Mouse (Mus musculus) frontal cortex, postnatal 14 days (tissue): Measurements from ENCODE around the gene Crls1.
A peak's percentile ranks its signal among the peaks of the same experiment; 100 is the strongest.

Experiments used
- DNase-seq, 2 experiments: peaks; one replicate each; pipeline ENCODE4 v3.0.0; 2022; ENCODE audit warnings: low spot score in 2 of 2

Gene Crls1

DNA sequence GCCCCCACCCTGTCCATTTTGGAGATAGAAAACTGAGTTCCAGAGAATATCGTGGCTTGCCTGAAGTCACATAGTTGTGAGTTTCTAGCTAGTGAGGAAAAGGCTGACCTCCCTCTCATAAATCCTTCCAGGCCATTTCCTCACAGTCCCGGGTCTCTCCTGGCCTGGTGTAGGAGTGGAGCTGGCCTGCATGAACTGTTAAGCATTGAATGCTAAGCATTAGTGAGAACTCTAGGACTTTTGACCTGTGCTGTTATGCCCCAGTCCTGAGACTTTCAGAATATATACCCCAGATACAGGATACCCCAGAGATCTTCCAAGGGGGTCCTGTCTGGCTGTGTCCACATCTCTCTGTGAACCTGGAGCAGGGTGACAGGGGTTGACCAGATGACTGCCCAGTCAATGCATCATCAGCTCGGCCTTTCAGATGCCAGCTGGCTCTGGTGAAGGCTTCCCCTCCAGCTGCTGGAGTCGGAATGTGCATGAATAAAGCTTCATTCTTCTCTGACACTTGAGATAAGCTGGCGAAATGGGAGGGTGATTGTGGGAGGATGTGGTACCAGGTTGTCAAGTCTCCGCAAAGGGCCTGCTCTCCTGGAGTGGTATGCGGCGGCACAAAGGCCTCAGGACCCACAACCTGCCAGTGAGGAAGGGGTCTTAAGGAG is 38.0 kb downstream of the Crls1 start:
- DNase-seq = no peak

- no peak for DNase-seq
Measured at GRCm38 (mm10) chr2:132885312-132885711, 38.8 kb downstream of the Crls1 start.

GRCm38 (mm10) chr2:132893826-132894225 is 47.4 kb downstream of the Crls1 start:
- DNase-seq = no peak

DNA sequence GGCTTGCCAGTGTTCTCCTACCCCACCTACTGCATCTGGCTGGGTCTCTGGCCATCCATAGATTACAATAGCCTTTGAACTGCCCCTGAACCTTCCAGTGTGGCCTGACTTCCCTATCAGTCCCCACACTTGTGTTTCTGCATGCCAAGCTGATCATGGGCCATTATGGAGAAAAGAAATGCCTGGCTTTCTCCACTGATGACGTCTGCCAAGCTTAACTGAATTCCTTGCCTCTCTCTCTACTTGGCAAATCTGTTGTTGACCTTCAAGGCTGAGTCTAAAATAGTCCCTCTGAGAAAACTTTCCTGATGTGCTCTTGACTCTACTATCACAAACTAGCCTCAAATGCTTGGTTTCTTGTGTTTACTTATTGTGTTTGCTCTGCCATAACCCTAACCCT is 51.7 kb downstream of the Crls1 start:
- no peak for DNase-seq

DNA sequence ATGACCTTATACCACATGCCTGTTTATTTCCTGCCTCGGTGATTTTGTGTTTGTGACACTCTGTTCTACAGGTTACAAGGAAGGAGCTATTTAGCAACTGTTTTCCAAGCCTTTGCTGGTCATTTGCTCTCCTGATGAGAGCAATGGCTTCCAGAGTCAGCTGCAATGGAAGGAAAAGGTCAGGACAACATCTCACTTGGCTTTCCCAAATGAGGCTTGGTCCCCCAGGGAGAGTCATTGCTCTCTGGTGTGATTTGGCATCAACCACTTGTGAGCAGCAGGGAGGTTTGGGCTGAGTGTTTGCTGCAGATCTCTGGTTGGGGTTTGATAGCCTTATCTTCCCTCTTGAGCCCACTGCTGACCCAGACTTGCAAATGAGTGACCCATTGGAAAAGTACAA is 54.1 kb downstream of the Crls1 start:
- no peak for DNase-seq

DNA sequence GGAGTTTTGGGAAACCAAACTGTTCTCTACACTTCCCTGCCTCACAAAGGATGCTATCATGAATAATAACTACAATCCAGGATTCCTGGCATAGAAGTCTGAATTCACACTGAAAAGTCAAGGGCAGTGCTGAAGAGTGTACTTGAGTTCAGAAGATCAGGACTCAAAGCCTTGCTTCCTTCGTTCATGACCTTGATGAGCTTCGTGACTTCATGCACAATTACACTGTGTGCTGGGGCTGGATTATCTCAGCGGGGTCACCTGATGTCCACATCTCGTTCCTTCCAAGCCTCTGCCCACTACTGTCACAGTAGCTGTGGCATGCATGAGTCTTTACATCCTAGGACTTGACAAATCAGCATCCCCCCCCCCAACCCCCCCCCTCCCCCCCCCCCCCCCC is 55.2 kb downstream of the Crls1 start:
- no peak for DNase-seq

DNA sequence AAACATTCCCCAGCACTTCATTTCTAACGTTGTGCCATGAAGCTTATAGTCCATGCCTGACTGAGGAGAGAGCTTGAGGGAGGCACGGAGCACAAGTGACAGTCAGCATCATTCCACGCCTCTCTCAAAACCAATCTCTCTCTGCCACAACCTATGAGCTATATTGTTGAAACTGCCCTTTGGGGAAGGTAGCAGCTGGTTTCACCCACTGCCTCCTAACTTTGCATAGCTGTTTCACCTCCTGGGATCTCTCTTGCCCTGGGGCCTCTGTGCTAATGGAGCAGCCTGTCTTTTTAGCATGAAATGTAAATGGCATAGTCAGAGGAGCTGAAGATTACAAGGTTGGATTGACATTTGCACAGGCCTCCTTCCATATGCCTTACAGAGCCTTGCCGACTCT is 55.6 kb downstream of the Crls1 start:
- DNase-seq = no peak

DNA sequence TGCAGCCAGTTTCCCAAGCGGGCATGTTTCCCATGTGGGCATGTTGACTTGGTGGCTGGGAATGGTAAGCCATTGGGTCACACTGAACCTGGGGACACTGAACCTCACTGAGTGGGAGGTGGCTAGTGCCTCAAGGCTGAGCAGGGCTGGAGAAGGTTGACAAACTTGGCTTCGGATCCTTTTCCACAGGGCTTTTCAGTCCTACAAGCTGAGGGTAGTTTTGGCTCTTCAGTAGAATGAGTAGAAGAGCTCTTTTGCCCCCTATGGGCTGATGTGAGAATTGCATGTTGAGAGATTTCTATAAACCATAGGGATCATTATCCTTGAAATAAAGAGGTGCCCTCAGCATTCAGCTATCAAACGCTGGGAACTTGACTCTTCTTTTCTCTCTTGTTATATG is 57.0 kb downstream of the Crls1 start:
- DNase-seq = peak in 1 of 2 experiments; percentile 27

DNA sequence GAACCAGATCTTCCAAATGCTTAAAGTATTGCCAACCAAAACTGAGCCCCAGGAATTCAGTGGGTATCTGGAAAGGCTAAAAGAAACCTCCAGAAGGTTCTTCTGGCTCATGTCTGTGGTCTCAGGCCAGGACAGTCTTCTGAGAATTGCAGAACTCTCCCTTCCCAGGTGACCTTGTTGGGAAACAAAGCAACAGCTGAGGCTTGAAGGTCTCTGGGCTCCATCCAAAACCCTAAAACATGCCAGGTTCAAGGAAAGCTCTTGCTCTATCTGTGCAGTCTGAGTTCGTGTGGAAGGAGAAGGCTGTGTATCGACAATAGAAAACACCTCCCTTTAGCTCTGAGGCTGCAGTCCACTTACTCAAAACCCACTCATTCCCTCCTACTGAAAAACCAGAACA is 58.5 kb downstream of the Crls1 start:
- DNase-seq = no peak

GRCm38 (mm10) chr2:132906763-132907162 is 60.3 kb downstream of the Crls1 start:
- DNase-seq = no peak

DNA sequence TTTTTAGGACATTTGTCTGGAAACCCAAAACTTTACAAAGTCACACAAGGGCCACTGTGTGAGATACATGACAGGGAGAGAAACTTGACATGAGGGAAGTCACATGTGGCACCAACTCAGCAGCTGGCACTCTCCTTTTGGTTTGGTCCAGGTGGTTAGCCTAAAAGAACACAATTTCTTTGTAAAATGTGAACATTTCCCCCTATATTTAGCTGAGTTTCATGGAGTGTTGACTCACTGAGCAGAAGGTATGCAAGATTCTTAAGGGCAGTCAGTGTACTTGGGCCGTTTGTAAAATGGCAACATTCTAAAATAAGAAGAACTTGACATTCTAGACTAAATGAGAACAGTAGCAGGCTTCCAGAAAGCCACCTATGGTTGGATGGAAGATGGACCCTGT is 68.3 kb downstream of the Crls1 start:
- no peak for DNase-seq
